Mouse (Mus musculus) lung, adult 10 weeks (tissue): ENCODE results near the gene Dhx30. TPM values are rescaled to one million over a fixed set of nuclear protein-coding genes. Genes with fewer than 3 reads are reported as not detected.

Experiments used
- polyA plus RNA-seq: library from polyadenylated mRNA; stranded (reverse); fragments of 350-450 nt; fragmentation: Illumina TruSeq; extraction: RNeasy Lipid Tissue Mini Kit (QIAGEN cat#74804); gene quantifications from one replicate; pipeline ENCODE4 v1.2.3, GENCODE M21; 2014; ENCODE audit warnings: low read depth, low replicate concordance; ENCODE audit not compliant: insufficient read depth

Gene Dhx30
- 43.8 TPM for polyA plus RNA-seq

DNA sequence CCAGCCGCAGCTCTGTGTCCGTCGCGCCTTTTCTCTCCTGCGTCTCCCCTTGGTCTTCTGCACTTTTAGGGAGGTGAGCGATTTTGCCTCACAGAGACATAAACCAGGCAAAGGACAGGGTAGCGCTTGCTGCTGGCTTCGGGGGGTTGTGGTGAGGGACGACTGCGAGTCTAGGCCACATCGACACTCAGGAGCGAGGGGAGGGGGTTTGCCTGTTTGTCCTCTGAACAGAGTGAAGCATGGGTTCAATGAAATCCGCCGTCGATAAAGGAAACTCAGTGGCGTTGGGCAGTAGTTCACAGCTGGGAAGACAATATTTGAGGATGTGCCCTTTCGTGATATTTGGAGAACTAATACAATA is at the start of gene Dhx30:
Gene Dhx30, minus strand, starts transcription at position 52 of the 361 bp plus-strand sequence.

GRCm38 (mm10) chr9:110116977-110117778 is 452 bp downstream of the Dhx30 start, which contains the start of gene Smarcc1:
Smarcc1 (plus strand) TSS chr9:110117708.

Other genes starting within 250 kb of the Dhx30 start
- gene Cdc25a, start 242.3 kb downstream of the Dhx30 start, polyA plus RNA-seq, result 4.7 TPM
- gene Map4, start 186.4 kb downstream of the Dhx30 start, polyA plus RNA-seq, result 71.6 TPM
- 8.3 TPM for gene Smarcc1, start 122 bp downstream of the Dhx30 start, polyA plus RNA-seq
- 0.50 TPM for gene Cspg5, start 126.0 kb upstream of the Dhx30 start, polyA plus RNA-seq
- 4.6 TPM for gene Elp6, start 187.3 kb upstream of the Dhx30 start, polyA plus RNA-seq
- gene Scap, start 215.5 kb upstream of the Dhx30 start, polyA plus RNA-seq, result 19.0 TPM